Mouse (Mus musculus): ENCODE measurements around the gene Pym1.
A peak's percentile ranks its signal among the peaks of the same experiment; 100 is the strongest.
"Not testable (repeated sequence)": the region's sequence is repeated elsewhere in the genome, so short reads cannot be mapped to it uniquely, and the experiment has no call there.

Gene Pym1

GRCm38 (mm10) chr10:128747646-128748251 is at the start of gene Pym1:
Gene Pym1, plus strand, starts transcription at chr10:128747889.
- peak; percentile 88 for DNase-seq (ENCODE audit: low spot score)

- no peak for DNase-seq (ENCODE audit: low spot score)
Measured at GRCm38 (mm10) chr10:128699006-128699405, 48.7 kb upstream of the Pym1 start.

- DNase-seq (ENCODE audit: low spot score), result no peak
Measured at GRCm38 (mm10) chr10:128699611-128700010, 48.1 kb upstream of the Pym1 start.

- no peak for DNase-seq (ENCODE audit: low spot score)
Measured at GRCm38 (mm10) chr10:128700712-128701111, 47.0 kb upstream of the Pym1 start.

- no peak for DNase-seq (ENCODE audit: low spot score)
Measured at GRCm38 (mm10) chr10:128702328-128703007, 45.2 kb upstream of the Pym1 start.

- DNase-seq (ENCODE audit: low spot score), result no peak
Measured at GRCm38 (mm10) chr10:128703895-128704294, 43.8 kb upstream of the Pym1 start, which contains the start of gene Pmel. Gene Pmel, plus strand, starts transcription at chr10:128704195.

- peak; percentile 91 for DNase-seq (ENCODE audit: low spot score)
Measured at GRCm38 (mm10) chr10:128704491-128705316, 43.0 kb upstream of the Pym1 start, which contains the start of gene Cdk2. Gene Cdk2, minus strand, starts transcription at chr10:128705031.

- peak; percentile 32 for DNase-seq (ENCODE audit: low spot score)
Measured at GRCm38 (mm10) chr10:128705317-128705693, 42.4 kb upstream of the Pym1 start.

- DNase-seq (ENCODE audit: low spot score), result not testable (repeated sequence)
Measured at GRCm38 (mm10) chr10:128711318-128711717, 36.4 kb upstream of the Pym1 start.

GRCm38 (mm10) chr10:128715559-128716537 is 31.8 kb upstream of the Pym1 start:
- DNase-seq (ENCODE audit: low spot score), result no peak

- not testable (repeated sequence) for DNase-seq (ENCODE audit: low spot score)
Measured at GRCm38 (mm10) chr10:128725466-128725865, 22.2 kb upstream of the Pym1 start.

- DNase-seq (ENCODE audit: low spot score), result no peak
Measured at GRCm38 (mm10) chr10:128728059-128728458, 19.6 kb upstream of the Pym1 start.

GRCm38 (mm10) chr10:128731002-128731433 is 16.7 kb upstream of the Pym1 start:
- DNase-seq (ENCODE audit: low spot score), result peak; percentile 86

- DNase-seq (ENCODE audit: low spot score), result no peak
Measured at GRCm38 (mm10) chr10:128731992-128732391, 15.7 kb upstream of the Pym1 start.

- peak; percentile 47 for DNase-seq (ENCODE audit: low spot score)
Measured at GRCm38 (mm10) chr10:128737435-128737834, 10.3 kb upstream of the Pym1 start.

- DNase-seq (ENCODE audit: low spot score), result no peak
Measured at GRCm38 (mm10) chr10:128740296-128740695, 7.4 kb upstream of the Pym1 start.

- no peak for DNase-seq (ENCODE audit: low spot score)
Measured at GRCm38 (mm10) chr10:128742616-128743015, 5.1 kb upstream of the Pym1 start.

GRCm38 (mm10) chr10:128743235-128743634 is 4.5 kb upstream of the Pym1 start:
- DNase-seq (ENCODE audit: low spot score), result no peak

- peak; percentile 62 for DNase-seq (ENCODE audit: low spot score)
Measured at GRCm38 (mm10) chr10:128743791-128744191, 3.9 kb upstream of the Pym1 start.

GRCm38 (mm10) chr10:128744211-128744610 is 3.5 kb upstream of the Pym1 start:
- no peak for DNase-seq (ENCODE audit: low spot score)

Measured in embryo, embryonic 10 days (tissue).